Mouse (Mus musculus) left cerebral cortex, postnatal 4 days (tissue): ENCODE measurements around the gene Car10. TPM values are rescaled to one million over a fixed set of nuclear protein-coding genes. Genes with fewer than 3 reads are reported as not detected.
A peak's percentile ranks its signal among the peaks of the same experiment; 100 is the strongest.
"Not testable (repeated sequence)": the region's sequence is repeated elsewhere in the genome, so short reads cannot be mapped to it uniquely, and the experiment has no call there.

Source experiments
- DNase-seq: peaks from one replicate; pipeline ENCODE4 v3.0.0-alpha.2; 2022
- intact Hi-C: fragments of 180-260 bp; cut with DNase I; formaldehyde crosslinking; loops from one replicate; pipeline ENCODE4 v1.15.1; 2025
- total RNA-seq, 2 experiments: library from RNA; stranded (reverse); gene quantifications; 2 replicates each; pipeline ENCODE4 v1.2.3; 2021

The Car10 gene
- total RNA-seq, 2 experiments from 2014 or later = 13.7 to 24.0 TPM

GRCm38 (mm10) chr11:93367244-93367643, 269.4 kb downstream of the Car10 start:
- DNase-seq = no peak
- intact Hi-C loops = no loop called here

- intact Hi-C loops = no loop called here
Measured at GRCm38 (mm10) chr11:93367740-93368139, 269.9 kb downstream of the Car10 start.

GRCm38 (mm10) chr11:93373697-93374354, 276.0 kb downstream of the Car10 start:
- no peak for DNase-seq
- intact Hi-C loops = no loop called here

More at GRCm38 (mm10) chr11:93367740-93368139, 269.9 kb downstream of the Car10 start:
- DNase-seq = no peak

GRCm38 (mm10) chr11:93391159-93391558, 293.3 kb downstream of the Car10 start:
- intact Hi-C loops = no loop called here
- DNase-seq = no peak

GRCm38 (mm10) chr11:93393371-93393770, 295.5 kb downstream of the Car10 start:
- intact Hi-C loops = not testable (repeated sequence)
- DNase-seq = peak; percentile 32

GRCm38 (mm10) chr11:93396356-93396755, 298.5 kb downstream of the Car10 start:
- intact Hi-C loops = no loop called here
- no peak for DNase-seq

GRCm38 (mm10) chr11:93401167-93401566, 303.3 kb downstream of the Car10 start:
- intact Hi-C loops = not testable (repeated sequence)
- peak; percentile 10 for DNase-seq

GRCm38 (mm10) chr11:93407981-93408380, 310.2 kb downstream of the Car10 start:
- DNase-seq = no peak
- intact Hi-C loops = no loop called here

- intact Hi-C loops = no loop called here
- DNase-seq = peak; percentile 16
Measured at GRCm38 (mm10) chr11:93431482-93431881, 333.7 kb downstream of the Car10 start.

- no peak for DNase-seq
- intact Hi-C loops = no loop called here
Measured at GRCm38 (mm10) chr11:93434997-93435915, 337.4 kb downstream of the Car10 start.

GRCm38 (mm10) chr11:93436892-93437291, 339.1 kb downstream of the Car10 start:
- intact Hi-C loops = no loop called here
- DNase-seq = peak; percentile 35

- DNase-seq = peak; percentile 11
- intact Hi-C loops = no loop called here
Measured at GRCm38 (mm10) chr11:93440466-93440865, 342.6 kb downstream of the Car10 start.

- intact Hi-C loops = no loop called here
- DNase-seq = peak; percentile 86
Measured at GRCm38 (mm10) chr11:93443777-93444176, 345.9 kb downstream of the Car10 start.

GRCm38 (mm10) chr11:93444741-93445140, 346.9 kb downstream of the Car10 start:
- intact Hi-C loops = no loop called here
- DNase-seq = peak; percentile 10

GRCm38 (mm10) chr11:93447566-93447965, 349.7 kb downstream of the Car10 start:
- no peak for DNase-seq
- intact Hi-C loops = no loop called here

GRCm38 (mm10) chr11:93448290-93449256, 350.7 kb downstream of the Car10 start:
- intact Hi-C loops = no loop called here
- no peak for DNase-seq

- peak; percentile 56 for DNase-seq
- intact Hi-C loops = no loop called here
Measured at GRCm38 (mm10) chr11:93450535-93450934, 352.7 kb downstream of the Car10 start.

- DNase-seq = no peak
- intact Hi-C loops = no loop called here
Measured at GRCm38 (mm10) chr11:93466221-93466620, 368.4 kb downstream of the Car10 start.

GRCm38 (mm10) chr11:93467711-93468110, 369.9 kb downstream of the Car10 start:
- intact Hi-C loops = no loop called here
- no peak for DNase-seq

- no peak for DNase-seq
- intact Hi-C loops = loop anchor here (5.0 kb wide), 1 partner anchor 328 kb away; no protein-coding TSS in a partner anchor
Measured at GRCm38 (mm10) chr11:93470771-93471170, 372.9 kb downstream of the Car10 start.
